Mouse (Mus musculus) cerebellum, adult 2 months (tissue): ENCODE results near the gene Gtdc1. TPM values are rescaled to one million over a fixed set of nuclear protein-coding genes. Genes with fewer than 3 reads are reported as not detected.

Source experiments
- DNase-seq, 2 experiments: peaks; one replicate each; pipeline ENCODE4 v3.0.0; 2021
- H3K27ac ChIP-seq: fragments of 200-500 bp; 2 replicates; pipeline ENCODE4 v1.5.1; 2012; ENCODE audit warnings: low read length, control low read depth, inconsistent platforms; ENCODE audit not compliant: insufficient read depth
- H3K27me3 ChIP-seq: fragments of 200-500 bp; 2 replicates; pipeline ENCODE4 v1.6.1; 2012; ENCODE audit warnings: inconsistent platforms, mild to moderate bottlenecking, low read length, moderate library complexity; ENCODE audit not compliant: control insufficient read depth, insufficient read depth
- H3K4me1 ChIP-seq: fragments of 200-500 bp; 2 replicates; pipeline ENCODE4 v1.6.1; 2011; ENCODE audit warnings: low read length; ENCODE audit not compliant: control insufficient read depth, insufficient read depth
- H3K4me3 ChIP-seq: fragments of 200-500 bp; replicated peaks from 2 replicates; pipeline ENCODE3; 2011; ENCODE audit warnings: mild to moderate bottlenecking, low read depth, low read length, control low read depth; ENCODE audit not compliant: insufficient read depth
- CTCF ChIP-seq: fragments of 200-500 bp; IDR thresholded peaks from 2 replicates; pipeline ENCODE4 v1.5.1; 2011; ENCODE audit warnings: low read depth, mild to moderate bottlenecking, control low read depth, low read length, moderate library complexity, borderline replicate concordance; ENCODE audit not compliant: insufficient read depth
- POLR2A ChIP-seq: fragments of 200-500 bp; IDR thresholded peaks from 2 replicates; pipeline ENCODE4 v1.6.1; 2011; ENCODE audit warnings: low read length, control low read depth, borderline replicate concordance; ENCODE audit not compliant: insufficient read depth
- WGBS: fragments of 180-500 bp; shearing (Covaris S2); methylation state at CpG from one replicate; pipeline ENCODE4 v1.1.7; 2018; 5-methylcytosine and 5-hydroxymethylcytosine counted together
- polyA plus RNA-seq: library from polyadenylated mRNA; depleted of rRNA; stranded (reverse); fragments of >200 nt; gene quantifications from 2 replicates; pipeline ENCODE4 v1.2.3, GENCODE M21; 2012

Gene Gtdc1
- polyA plus RNA-seq, 1 experiment, result 24.2 TPM

DNA sequence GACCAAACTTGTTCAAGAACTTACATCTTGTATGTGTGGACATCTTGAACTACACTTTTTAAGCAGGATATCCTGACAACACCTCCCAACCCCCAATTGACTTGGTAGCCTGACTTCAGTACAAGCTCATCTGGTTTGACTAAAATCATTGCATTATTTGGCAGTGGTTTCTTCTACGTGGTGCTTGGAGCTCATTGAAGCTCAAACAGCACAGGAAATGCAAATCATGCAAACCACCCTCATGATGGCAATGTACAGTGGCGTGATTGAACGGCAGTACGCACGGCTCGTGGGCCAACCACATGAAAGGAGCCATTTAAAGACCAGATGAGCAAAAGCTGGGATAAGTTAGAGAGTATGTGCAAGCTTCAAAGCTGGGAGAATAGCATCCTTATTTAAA lies 123.0 kb downstream of the Gtdc1 start:
- no peaks in the 10 kb centered on the region for H3K27me3 ChIP-seq
- WGBS, result 77% methylated on average over 6 of the region's 6 CpGs
- H3K27ac ChIP-seq, result no peak overlapping the region
- TF ChIP-seq POLR2A (no peak), CTCF (no peak)
- no peak for DNase-seq
- no peaks in the 10 kb centered on the region for H3K4me1 ChIP-seq
- no peak overlapping the region for H3K4me3 ChIP-seq

DNA sequence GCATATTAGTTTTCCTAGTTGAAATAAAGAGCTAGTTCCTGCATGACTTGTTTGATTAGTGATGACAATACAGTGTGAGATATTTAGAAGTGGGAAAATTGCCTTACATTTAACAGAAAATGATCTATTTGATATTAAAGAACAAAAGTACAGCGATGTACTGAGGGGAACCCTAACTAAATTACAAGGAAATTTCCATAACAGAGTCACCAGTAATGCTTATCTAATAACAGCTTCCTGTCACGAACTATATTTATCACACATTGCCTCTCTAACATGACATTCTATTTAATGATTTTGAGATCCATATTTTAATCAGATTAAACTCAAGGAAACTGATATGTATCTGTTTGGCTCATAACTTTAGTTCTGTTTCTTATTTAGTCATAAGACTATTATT lies 126.1 kb downstream of the Gtdc1 start:
- DNase-seq, result no peak
- no peak overlapping the region for H3K4me3 ChIP-seq
- H3K27me3 ChIP-seq, result no peaks in the 10 kb centered on the region
- TF ChIP-seq CTCF (no peak), POLR2A (no peak)
- H3K27ac ChIP-seq, result no peak overlapping the region
- 91% methylated on average over 2 of the region's 2 CpGs for WGBS
- no peaks in the 10 kb centered on the region for H3K4me1 ChIP-seq

DNA sequence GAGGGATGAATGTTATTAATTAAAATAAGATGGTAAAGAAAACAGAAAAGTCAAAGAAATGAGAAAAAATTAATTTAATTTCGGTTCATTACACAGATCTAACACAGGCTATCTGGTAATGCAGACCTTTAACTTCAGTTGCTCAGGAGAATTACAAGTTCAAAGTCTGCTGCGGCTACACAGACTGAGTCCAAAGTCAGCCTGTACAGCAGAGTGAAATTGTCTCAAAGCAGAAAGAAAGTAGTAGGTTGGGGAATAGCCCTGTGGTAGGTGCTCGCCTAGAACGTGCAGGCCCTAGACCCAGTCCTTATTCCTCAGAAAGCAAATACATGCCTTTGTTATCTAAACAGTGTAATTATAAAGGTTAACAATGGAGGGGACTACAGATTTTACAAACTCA lies 135.6 kb downstream of the Gtdc1 start:
- no peaks in the 10 kb centered on the region for H3K27me3 ChIP-seq
- H3K4me3 ChIP-seq, result no peak overlapping the region
- TF ChIP-seq CTCF (no peak), POLR2A (no peak)
- H3K27ac ChIP-seq, result no peak overlapping the region
- no peak for DNase-seq
- H3K4me1 ChIP-seq, result no peaks in the 10 kb centered on the region
- WGBS, result 95% methylated on average over 4 of the region's 4 CpGs

DNA sequence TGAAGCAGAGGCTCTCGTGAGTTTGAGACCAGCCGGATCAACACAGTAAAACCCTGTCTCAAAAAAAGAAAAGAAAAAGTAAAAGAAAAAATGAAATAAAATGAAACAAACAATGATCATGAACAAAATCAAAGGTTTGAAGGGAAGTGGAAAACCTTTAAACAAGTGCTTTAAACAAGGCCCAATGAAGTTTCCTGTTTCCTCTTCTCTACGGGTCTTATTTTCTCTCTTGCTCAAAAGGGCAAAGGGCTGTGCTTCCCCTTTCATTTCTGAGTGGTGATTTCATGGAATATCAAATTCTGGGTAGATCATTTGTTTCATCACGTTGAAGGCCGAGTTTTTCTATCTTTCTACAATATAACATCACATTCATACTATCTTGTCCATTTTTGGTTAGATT lies 136.3 kb downstream of the Gtdc1 start:
- no peaks in the 10 kb centered on the region for H3K4me1 ChIP-seq
- 92% methylated on average over 5 of the region's 5 CpGs for WGBS
- no peak overlapping the region for H3K27ac ChIP-seq
- no peak overlapping the region for H3K4me3 ChIP-seq
- H3K27me3 ChIP-seq, result no peaks in the 10 kb centered on the region
- TF ChIP-seq POLR2A (no peak), CTCF (no peak)
- DNase-seq, result no peak

DNA sequence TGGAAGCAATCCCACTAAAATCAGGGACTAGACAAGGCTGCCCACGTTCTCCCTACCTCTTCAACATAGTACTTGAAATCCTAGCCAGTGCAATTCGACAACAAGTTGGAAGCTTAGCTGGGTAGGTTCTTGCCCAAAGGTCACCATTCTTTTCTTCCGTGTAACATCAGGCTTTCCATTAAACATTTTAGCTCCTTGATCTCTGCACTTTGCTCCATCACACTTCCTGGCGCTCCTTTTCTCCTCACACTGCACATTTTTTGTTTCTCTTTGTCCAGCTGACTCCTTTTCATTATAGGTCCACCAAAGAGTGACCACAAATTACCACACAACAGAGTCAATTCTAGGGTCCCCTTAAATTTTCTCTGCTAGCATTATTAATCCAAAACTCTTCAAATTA lies 144.7 kb downstream of the Gtdc1 start:
- no peak overlapping the region for H3K4me3 ChIP-seq
- DNase-seq, result no peak
- H3K27me3 ChIP-seq, result no peaks in the 10 kb centered on the region
- no peak overlapping the region for H3K27ac ChIP-seq
- no peaks in the 10 kb centered on the region for H3K4me1 ChIP-seq
- 94% methylated on average over 4 of the region's 4 CpGs for WGBS
- TF ChIP-seq CTCF (no peak), POLR2A (no peak)

DNA sequence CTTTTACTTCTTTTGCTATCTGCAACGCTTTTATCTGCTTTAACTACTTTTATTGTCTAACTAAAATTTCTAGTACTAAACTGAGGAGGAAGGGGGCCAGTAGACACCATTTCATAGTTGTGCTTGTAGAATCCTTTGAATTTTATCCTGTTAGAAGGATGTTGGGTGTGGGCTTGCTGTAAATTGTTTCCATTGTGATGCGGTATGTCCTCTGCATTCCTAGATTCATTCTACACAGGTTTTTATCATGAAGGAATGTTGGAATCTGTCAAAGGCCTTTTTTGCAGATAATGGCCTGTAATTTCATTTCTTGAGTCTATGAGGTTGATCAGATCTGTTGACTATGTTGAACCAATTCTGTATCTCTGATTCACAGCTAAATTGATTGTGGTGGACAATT lies 146.5 kb downstream of the Gtdc1 start:
- no peak overlapping the region for H3K27ac ChIP-seq
- H3K27me3 ChIP-seq, result no peaks in the 10 kb centered on the region
- TF ChIP-seq POLR2A (no peak), CTCF (no peak)
- no peak overlapping the region for H3K4me3 ChIP-seq
- no peak for DNase-seq
- WGBS, result 97% methylated on average over 2 of the region's 2 CpGs
- no peaks in the 10 kb centered on the region for H3K4me1 ChIP-seq

DNA sequence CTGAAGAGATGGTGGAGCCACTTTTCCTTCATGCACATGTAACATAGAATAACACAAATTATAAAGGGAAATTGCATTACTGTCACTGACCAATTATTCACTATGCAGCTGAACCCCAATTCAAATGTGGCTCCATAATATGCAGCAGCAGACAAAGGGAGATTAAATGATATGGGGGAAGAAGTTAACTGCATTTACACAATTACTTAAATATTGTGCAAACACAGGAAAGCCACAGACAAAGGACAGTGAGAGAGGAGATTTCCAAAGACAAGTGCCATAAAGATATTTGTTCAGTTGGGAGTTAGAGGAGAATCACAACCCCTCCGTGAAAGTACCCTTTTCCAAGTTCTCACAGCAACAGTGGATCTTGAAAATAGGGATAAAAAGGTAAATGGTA lies 163.6 kb downstream of the Gtdc1 start:
- WGBS, result 94% methylated on average over 1 of the region's 1 CpGs
- H3K27me3 ChIP-seq, result no peaks in the 10 kb centered on the region
- no peaks in the 10 kb centered on the region for H3K4me1 ChIP-seq
- H3K27ac ChIP-seq, result no peak overlapping the region
- H3K4me3 ChIP-seq, result no peak overlapping the region
- no peak for DNase-seq
- no peak for TF ChIP-seq CTCF
- no peak for TF ChIP-seq POLR2A

DNA sequence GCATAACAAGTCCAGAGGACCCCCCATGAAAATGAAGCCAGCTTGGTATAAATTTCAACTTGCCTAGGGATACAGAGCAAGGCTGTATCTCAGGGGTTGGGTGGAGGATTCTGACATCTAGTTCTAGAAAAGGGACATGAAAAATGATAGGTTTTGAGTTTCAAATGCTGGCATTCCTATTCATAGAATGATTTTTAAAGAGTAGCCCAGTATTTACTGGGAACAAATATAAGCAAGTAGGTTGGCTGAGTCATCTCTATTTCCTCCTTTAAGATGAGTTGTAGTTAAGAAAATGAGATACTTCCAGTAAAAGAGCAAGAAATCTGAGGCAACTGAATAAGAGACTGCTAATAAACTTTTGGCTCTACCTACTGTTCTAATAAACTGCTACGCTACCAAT lies 190.8 kb downstream of the Gtdc1 start:
- 100% methylated on average over 1 of the region's 1 CpGs for WGBS
- Histone ChIP-seq H3K27ac (no peak overlapping the region), H3K4me3 (no peak overlapping the region), H3K27me3 (no peaks in the 10 kb centered on the region), H3K4me1 (no peaks in the 10 kb centered on the region)
- DNase-seq, result no peak
- no peak for TF ChIP-seq POLR2A
- TF ChIP-seq CTCF, result no peak
